Mouse (Mus musculus) olfactory bulb, adult 2 months (tissue): ENCODE results near the gene Snx9.

ENCODE experiments used
- CTCF ChIP-seq: fragments of 200-500 bp; IDR thresholded peaks from 2 replicates; pipeline ENCODE4 v1.5.1; 2012; ENCODE audit warnings: low read depth, mild to moderate bottlenecking, low read length, moderate library complexity; ENCODE audit not compliant: insufficient read depth
- POLR2A ChIP-seq: fragments of 200-500 bp; IDR thresholded peaks from 2 replicates; pipeline ENCODE4 v1.6.1; 2012; ENCODE audit warnings: mild to moderate bottlenecking, low read depth, low read length, moderate library complexity; ENCODE audit not compliant: insufficient read depth

GRCm38 (mm10) chr17:5795878-5796277 is 45.3 kb upstream of the Snx9 start:
- TF ChIP-seq POLR2A (no peak), CTCF (no peak)
